Mouse (Mus musculus) testis, adult 2 months (tissue): Measurements from ENCODE around the gene Bpifa1.

Experiments used
- CTCF ChIP-seq: fragments of 200-500 bp; IDR thresholded peaks from 2 replicates; pipeline ENCODE4 v1.5.1; 2012; ENCODE audit warnings: low read depth, mild to moderate bottlenecking, inconsistent platforms, low read length, moderate library complexity; ENCODE audit not compliant: control insufficient read depth, insufficient read depth, insufficient replicate concordance
- POLR2A ChIP-seq: fragments of 200-500 bp; IDR thresholded peaks from 2 replicates; pipeline ENCODE4 v1.6.1; 2012; ENCODE audit warnings: low read depth, mild to moderate bottlenecking, inconsistent platforms, low read length, moderate library complexity; ENCODE audit not compliant: control insufficient read depth

GRCm38 (mm10) chr2:154192141-154192540, 49.5 kb downstream of the Bpifa1 start:
- TF ChIP-seq CTCF (no peak), POLR2A (no peak)
